Mouse (Mus musculus): ENCODE measurements around the gene Usp21. TPM values are rescaled to one million over a fixed set of nuclear protein-coding genes. Genes with fewer than 3 reads are reported as not detected.

Usp21 gene
- polyA plus RNA-seq, 1 experiment from 2014 or later, result 122 TPM

- H3K27ac ChIP-seq, result peak overlapping the region; percentile 91
- peaks cover 17% of the 10 kb centered on the region for H3K4me1 ChIP-seq
- peak overlapping the region; percentile 53 for H3K9ac ChIP-seq
- peak overlapping the region; percentile 61 for H3K4me2 ChIP-seq
- H3K27me3 ChIP-seq, result no peaks in the 10 kb centered on the region
- peak overlapping the region; percentile 30 for H3K4me3 ChIP-seq
- ATAC-seq, result peak; percentile 80
- H3K9me3 ChIP-seq (replicated peaks), result no peaks in the 10 kb centered on the region
- peaks cover 3% of the 10 kb centered on the region; the same call in 1 of the 2 replicates for H3K36me3 ChIP-seq (ENCODE audit: poor library complexity, severe bottlenecking)
- WGBS, result 5% methylated on average over 8 of the region's 8 CpGs
These were observed 25.1 kb downstream of the Usp21 start for GRCm38 (mm10) chr1:171262594-171263130.

DNA sequence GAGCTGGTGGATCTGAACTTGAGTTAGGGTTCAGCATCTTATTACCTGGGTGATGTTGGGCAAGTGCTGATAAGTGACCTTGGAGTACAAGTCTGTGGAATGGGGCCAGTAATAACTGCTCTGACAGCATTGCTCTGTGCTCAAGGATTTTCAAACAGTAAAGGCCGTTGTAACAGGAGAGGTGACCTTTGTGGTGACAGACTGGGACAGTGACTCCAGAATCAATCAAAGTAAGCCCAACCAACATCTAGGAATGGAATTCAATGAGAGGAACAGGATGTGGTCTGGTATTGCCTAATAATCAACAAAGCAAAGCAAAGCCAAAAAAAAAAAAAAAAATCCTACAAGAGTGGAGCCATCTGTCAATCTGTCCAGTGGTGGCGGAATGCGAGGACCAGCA is 27.5 kb downstream of the Usp21 start:
- no peak for ATAC-seq
- Histone ChIP-seq H3K27ac (no peak overlapping the region), H3K4me2 (no peak overlapping the region), H3K9me3 (replicated peaks) (no peaks in the 10 kb centered on the region), H3K4me1 (peaks cover 17% of the 10 kb centered on the region), H3K4me3 (no peak overlapping the region), H3K9ac (no peak overlapping the region), H3K36me3 (ENCODE audit: poor library complexity, severe bottlenecking) (peaks cover 11% of the 10 kb centered on the region; the same call in 1 of the 2 replicates), H3K27me3 (no peaks in the 10 kb centered on the region)
- WGBS, result 94% methylated on average over 3 of the region's 3 CpGs

GRCm38 (mm10) chr1:171258921-171259320 is 28.9 kb downstream of the Usp21 start:
- no peak overlapping the region for H3K4me3 ChIP-seq
- no peak for ATAC-seq
- no peak overlapping the region for H3K27ac ChIP-seq
- no peak overlapping the region for H3K4me2 ChIP-seq
- H3K36me3 ChIP-seq (ENCODE audit: poor library complexity, severe bottlenecking), result peaks cover 11% of the 10 kb centered on the region; the same call in 1 of the 2 replicates
- H3K9me3 ChIP-seq (replicated peaks), result no peaks in the 10 kb centered on the region
- 82% methylated on average over 17 of the region's 17 CpGs for WGBS
- H3K27me3 ChIP-seq, result no peaks in the 10 kb centered on the region
- H3K9ac ChIP-seq, result no peak overlapping the region
- peaks cover 16% of the 10 kb centered on the region for H3K4me1 ChIP-seq

GRCm38 (mm10) chr1:171257781-171258180 is 30.0 kb downstream of the Usp21 start:
- ATAC-seq, result no peak
- 90% methylated on average over 9 of the region's 9 CpGs for WGBS
- Histone ChIP-seq H3K4me2 (no peak overlapping the region), H3K4me3 (no peak overlapping the region), H3K4me1 (peaks cover 9% of the 10 kb centered on the region), H3K27me3 (no peaks in the 10 kb centered on the region), H3K27ac (no peak overlapping the region), H3K36me3 (ENCODE audit: poor library complexity, severe bottlenecking) (peaks cover 11% of the 10 kb centered on the region; the same call in 1 of the 2 replicates), H3K9me3 (replicated peaks) (no peaks in the 10 kb centered on the region), H3K9ac (no peak overlapping the region)

- H3K4me2 ChIP-seq, result no peak overlapping the region
- no peaks in the 10 kb centered on the region for H3K9me3 ChIP-seq (replicated peaks)
- H3K27ac ChIP-seq, result no peak overlapping the region
- no peak; the same call in 1 of the 2 replicates for ATAC-seq
- H3K4me3 ChIP-seq, result no peak overlapping the region
- no peaks in the 10 kb centered on the region for H3K27me3 ChIP-seq
- peaks cover 11% of the 10 kb centered on the region; the same call in 1 of the 2 replicates for H3K36me3 ChIP-seq (ENCODE audit: poor library complexity, severe bottlenecking)
- H3K4me1 ChIP-seq, result peaks cover 9% of the 10 kb centered on the region
- 67% methylated on average over 15 of the region's 15 CpGs for WGBS
- H3K9ac ChIP-seq, result no peak overlapping the region
These were observed 30.7 kb downstream of the Usp21 start for GRCm38 (mm10) chr1:171256937-171257548.

DNA sequence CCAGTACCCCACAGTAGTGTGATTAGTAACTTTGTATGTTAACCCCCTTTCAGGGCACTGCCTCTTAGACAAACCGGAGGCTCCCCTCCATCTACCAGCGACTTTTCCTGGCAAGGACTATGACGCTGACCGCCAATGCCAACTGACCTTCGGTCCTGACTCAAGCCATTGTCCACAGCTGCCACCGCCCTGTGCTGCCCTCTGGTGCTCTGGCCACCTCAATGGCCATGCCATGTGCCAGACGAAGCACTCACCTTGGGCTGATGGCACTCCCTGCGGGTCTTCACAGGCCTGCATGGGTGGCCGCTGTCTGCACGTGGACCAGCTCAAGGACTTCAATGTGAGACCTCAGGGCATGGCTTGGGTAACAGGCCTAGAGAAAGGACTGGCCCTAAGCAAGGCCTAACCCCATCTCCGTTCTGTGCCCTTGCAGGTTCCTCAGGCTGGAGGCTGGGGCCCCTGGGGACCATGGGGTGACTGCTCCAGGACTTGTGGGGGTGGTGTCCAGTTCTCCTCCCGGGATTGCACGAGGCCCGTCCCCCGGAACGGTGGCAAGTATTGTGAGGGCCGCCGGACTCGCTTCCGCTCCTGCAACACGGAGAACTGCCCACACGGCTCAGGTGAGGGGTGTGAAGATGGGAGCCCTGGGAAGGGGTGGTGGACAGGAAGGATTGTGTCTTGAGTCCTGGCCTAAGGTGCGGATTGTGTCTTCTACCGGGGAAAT is 31.5 kb downstream of the Usp21 start:
- Histone ChIP-seq H3K36me3 (ENCODE audit: poor library complexity, severe bottlenecking) (peaks cover 11% of the 10 kb centered on the region; the same call in 1 of the 2 replicates), H3K27ac (no peak overlapping the region), H3K9me3 (replicated peaks) (no peaks in the 10 kb centered on the region), H3K9ac (no peak overlapping the region), H3K4me1 (peaks cover 15% of the 10 kb centered on the region), H3K4me3 (no peak overlapping the region), H3K27me3 (no peaks in the 10 kb centered on the region), H3K4me2 (no peak overlapping the region)
- WGBS, result 90% methylated on average over 24 of the region's 24 CpGs
- no peak for ATAC-seq

DNA sequence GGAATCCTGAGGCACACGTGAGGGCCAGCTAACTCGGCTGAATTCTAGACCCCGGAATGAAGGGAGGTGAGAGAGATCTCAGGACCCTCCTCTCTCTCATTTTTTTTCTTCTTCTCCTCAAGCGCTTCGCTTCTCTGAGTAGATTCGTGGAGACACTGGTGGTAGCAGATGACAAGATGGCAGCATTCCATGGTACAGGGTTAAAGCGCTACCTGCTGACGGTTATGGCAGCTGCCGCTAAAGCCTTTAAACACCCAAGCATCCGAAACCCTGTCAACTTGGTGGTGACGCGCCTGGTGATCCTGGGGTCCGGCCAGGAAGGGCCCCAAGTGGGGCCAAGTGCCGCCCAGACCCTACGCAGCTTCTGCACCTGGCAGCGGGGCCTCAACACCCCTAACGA is 35.4 kb downstream of the Usp21 start:
- peak overlapping the region; percentile 33 for H3K4me3 ChIP-seq
- peak overlapping the region; percentile 56 for H3K9ac ChIP-seq
- 43% methylated on average over 17 of the region's 17 CpGs for WGBS
- no peaks in the 10 kb centered on the region for H3K9me3 ChIP-seq (replicated peaks)
- peak overlapping the region; percentile 59 for H3K4me2 ChIP-seq
- peaks cover 6% of the 10 kb centered on the region; the same call in 1 of the 2 replicates for H3K36me3 ChIP-seq (ENCODE audit: poor library complexity, severe bottlenecking)
- no peaks in the 10 kb centered on the region for H3K27me3 ChIP-seq
- no peak for ATAC-seq
- peak overlapping the region; percentile 78; the same call in 1 of the 2 replicates for H3K27ac ChIP-seq
- H3K4me1 ChIP-seq, result peaks cover 48% of the 10 kb centered on the region

- H3K9ac ChIP-seq, result peak overlapping the region; percentile 56
- H3K9me3 ChIP-seq (replicated peaks), result no peaks in the 10 kb centered on the region
- peaks cover 49% of the 10 kb centered on the region for H3K4me1 ChIP-seq
- peak overlapping the region; percentile 78; the same call in 1 of the 2 replicates for H3K27ac ChIP-seq
- peak overlapping the region; percentile 59 for H3K4me2 ChIP-seq
- H3K4me3 ChIP-seq, result peak overlapping the region; percentile 33
- no peak for ATAC-seq
- peaks cover 5% of the 10 kb centered on the region; the same call in 1 of the 2 replicates for H3K36me3 ChIP-seq (ENCODE audit: poor library complexity, severe bottlenecking)
- no peaks in the 10 kb centered on the region for H3K27me3 ChIP-seq
- 6% methylated on average over 13 of the region's 13 CpGs for WGBS
These were observed 36.0 kb downstream of the Usp21 start for GRCm38 (mm10) chr1:171251594-171252324.

GRCm38 (mm10) chr1:171250680-171251593 is 36.9 kb downstream of the Usp21 start, which contains the start of gene Ndufs2:
Gene Ndufs2 (minus strand): TSS chr1:171251388.
- H3K4me3 ChIP-seq, result peak within 1 kb of the TSS; percentile 33
- peak within 1 kb of the TSS; percentile 56 for H3K9ac ChIP-seq
- peak within 1 kb of the TSS; percentile 59 for H3K4me2 ChIP-seq
- peak within 1 kb of the TSS; percentile 78 for H3K27ac ChIP-seq
- 17% methylated on average over 24 of the region's 26 CpGs for WGBS
- H3K4me1 ChIP-seq, result peaks cover 54% of the 10 kb centered on the region
- H3K9me3 ChIP-seq (replicated peaks), result no peaks in the 10 kb centered on the region
- no peaks in the 10 kb centered on the region for H3K27me3 ChIP-seq
- peak; percentile 50 for ATAC-seq
- H3K36me3 ChIP-seq (ENCODE audit: poor library complexity, severe bottlenecking), result no peaks in the 10 kb centered on the region

GRCm38 (mm10) chr1:171249913-171250600 is 37.7 kb downstream of the Usp21 start, which contains the start of gene Adamts4:
Gene Adamts4 (plus strand): TSS chr1:171250421.
- peak within 1 kb of the TSS; percentile 78 for H3K27ac ChIP-seq
- H3K9ac ChIP-seq, result peak within 1 kb of the TSS; percentile 56
- 18% methylated on average over 5 of the region's 5 CpGs for WGBS
- ATAC-seq, result 0 out of 2 replicates have a peak, but pooled peaks have one; percentile 25
- H3K27me3 ChIP-seq, result no peaks in the 10 kb centered on the region
- H3K4me2 ChIP-seq, result peak within 1 kb of the TSS; percentile 59
- peak within 1 kb of the TSS; percentile 33 for H3K4me3 ChIP-seq
- peaks cover 61% of the 10 kb centered on the region for H3K4me1 ChIP-seq
- H3K36me3 ChIP-seq (ENCODE audit: poor library complexity, severe bottlenecking), result peaks cover 5% of the 10 kb centered on the region
- no peaks in the 10 kb centered on the region for H3K9me3 ChIP-seq (replicated peaks)
